Mouse (Mus musculus): ENCODE measurements around the gene Prmt7. TPM values are rescaled to one million over a fixed set of nuclear protein-coding genes. Genes with fewer than 3 reads are reported as not detected.

Gene Prmt7
- polyA plus RNA-seq, 1 experiment from 2014 or later = 10.4 TPM

DNA sequence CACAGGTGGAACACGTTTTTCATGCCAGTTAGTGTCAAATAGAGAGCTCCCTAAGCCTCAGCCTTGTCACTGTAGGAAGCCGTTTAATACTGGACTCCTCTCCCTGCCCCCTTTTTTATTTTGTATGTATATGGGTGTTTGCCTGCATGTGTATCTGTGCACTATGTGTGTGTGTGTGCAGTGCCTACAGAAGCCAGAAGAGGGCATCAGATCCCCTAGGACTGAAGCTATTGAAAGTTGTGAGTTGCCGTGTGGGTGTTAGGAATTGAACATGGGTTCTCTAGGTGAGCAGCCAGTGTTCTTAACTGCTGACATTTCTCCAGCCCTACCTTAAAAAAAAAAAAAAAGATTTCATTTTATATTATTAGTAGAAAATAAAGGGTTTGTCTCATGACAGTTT, 89.0 kb downstream of the Prmt7 start:
- H3K27me3 ChIP-seq (ENCODE audit: insufficient read depth, low read length) = no peaks in the 10 kb centered on the region
- H3K9me3 ChIP-seq (ENCODE audit: low read length) = no peaks in the 10 kb centered on the region
- peak; percentile 24; the same call in 1 of the 2 replicates for TF ChIP-seq CTCF (IDR thresholded peaks at IDR 0.05; ENCODE audit: low read depth)
- TF ChIP-seq EP300 (IDR thresholded peaks at IDR 0.05; ENCODE audit: low read depth) = no peak
- no peak overlapping the region for H3K27ac ChIP-seq (ENCODE audit: low read depth)
- no peak overlapping the region for H3K9ac ChIP-seq (replicated peaks)
- no peak overlapping the region for H3K4me2 ChIP-seq (ENCODE audit: low read depth, low read length)
- DNase-seq (no peak), ATAC-seq (no peak)
- peaks cover 6% of the 10 kb centered on the region for H3K4me1 ChIP-seq (ENCODE audit: insufficient read depth)
- 73% methylated on average over 3 of the region's 3 CpGs for WGBS (ENCODE audit: insufficient replicate concordance)
- no peaks in the 10 kb centered on the region for H3K36me3 ChIP-seq (replicated peaks; ENCODE audit: insufficient read depth, low read length)
- H3K4me3 ChIP-seq (ENCODE audit: low read depth, low read length) = no peak overlapping the region

GRCm38 (mm10) chr8:106300739-106301715, 90.3 kb downstream of the Prmt7 start:
- 65% methylated on average over 9 of the region's 9 CpGs for WGBS (ENCODE audit: insufficient replicate concordance)
- TF ChIP-seq EP300 (IDR thresholded peaks at IDR 0.05; ENCODE audit: low read depth) = no peak
- TF ChIP-seq CTCF (IDR thresholded peaks at IDR 0.05; ENCODE audit: low read depth) = no peak
- H3K4me1 ChIP-seq (ENCODE audit: insufficient read depth) = peaks cover 12% of the 10 kb centered on the region
- H3K36me3 ChIP-seq (replicated peaks; ENCODE audit: insufficient read depth, low read length) = no peaks in the 10 kb centered on the region
- no peak overlapping the region for H3K4me3 ChIP-seq (ENCODE audit: low read depth, low read length)
- H3K4me2 ChIP-seq (ENCODE audit: low read depth, low read length) = no peak overlapping the region
- H3K9ac ChIP-seq (replicated peaks) = no peak overlapping the region
- no peaks in the 10 kb centered on the region for H3K9me3 ChIP-seq (ENCODE audit: low read length)
- H3K27me3 ChIP-seq (ENCODE audit: insufficient read depth, low read length) = no peaks in the 10 kb centered on the region
- ATAC-seq (no peak), DNase-seq (no peak)
- no peak overlapping the region for H3K27ac ChIP-seq (ENCODE audit: low read depth)

Other genes starting within 250 kb of the Prmt7 start
- 5.1 and 5.2 TPM in 2 replicates for gene Slc12a4, start 244.8 kb upstream of the Prmt7 start, polyA plus RNA-seq (2015; fragmentation: Nextera tagmentation; extraction: Ambion mirVana)
- gene Dpep3, start 231.5 kb upstream of the Prmt7 start, polyA plus RNA-seq (2015; fragmentation: Nextera tagmentation; extraction: Ambion mirVana) = not detected in 2 replicates
- 8.2 and 9.5 TPM in 2 replicates for gene Dus2, start 219.6 kb upstream of the Prmt7 start, polyA plus RNA-seq (2015; fragmentation: Nextera tagmentation; extraction: Ambion mirVana)
- not detected in 2 replicates for gene Dpep2nb, start 205.0 kb upstream of the Prmt7 start, polyA plus RNA-seq (2015; fragmentation: Nextera tagmentation; extraction: Ambion mirVana)
- 13.0 and 14.7 TPM in 2 replicates for gene Ddx28, start 199.1 kb upstream of the Prmt7 start, polyA plus RNA-seq (2015; fragmentation: Nextera tagmentation; extraction: Ambion mirVana)
- gene Nfatc3, start 152.1 kb upstream of the Prmt7 start, polyA plus RNA-seq (2015; fragmentation: Nextera tagmentation; extraction: Ambion mirVana) = 2.3 TPM in 2 replicates
- gene Esrp2, start 74.0 kb upstream of the Prmt7 start, polyA plus RNA-seq (2015; fragmentation: Nextera tagmentation; extraction: Ambion mirVana) = 24.0 and 26.7 TPM in 2 replicates
- 7.2 and 7.7 TPM in 2 replicates for gene Pla2g15, start 60.5 kb upstream of the Prmt7 start, polyA plus RNA-seq (2015; fragmentation: Nextera tagmentation; extraction: Ambion mirVana)
- gene Slc7a6, start 42.1 kb upstream of the Prmt7 start, polyA plus RNA-seq (2015; fragmentation: Nextera tagmentation; extraction: Ambion mirVana) = 2.6 and 3.2 TPM in 2 replicates
- gene Slc7a6os, start within 50 bp of the Prmt7 start, polyA plus RNA-seq (2015; fragmentation: Nextera tagmentation; extraction: Ambion mirVana) = 12.1 and 12.5 TPM in 2 replicates
- 1.2 and 1.3 TPM in 2 replicates for gene Smpd3, start 127.1 kb downstream of the Prmt7 start, polyA plus RNA-seq (2015; fragmentation: Nextera tagmentation; extraction: Ambion mirVana)
- gene Zfp90, start 204.4 kb downstream of the Prmt7 start, polyA plus RNA-seq (2015; fragmentation: Nextera tagmentation; extraction: Ambion mirVana) = 2.8 and 2.9 TPM in 2 replicates

Data from liver, postnatal 0 days (tissue).